Mouse (Mus musculus) midbrain, embryonic 14.5 days (tissue): ENCODE measurements at regions not wholly inside any gene's neighbourhood (a gene's known extent, or its start where the extent isn't known, plus 50 kb on each side); places are given as distances from the start of the nearest gene placed in this dataset.

Experiments
- ATAC-seq: fragments of 200-750 bp; cut with Nextera tagmentation; 2 replicates; pipeline ENCODE4 v1.8.0; 2017; ENCODE audit warnings: moderate number of reproducible peaks, moderate library complexity; ENCODE audit not compliant: low FRiP score, low TSS enrichment
- DNase-seq: peaks from one replicate; pipeline ENCODE4 v3.0.0-alpha.2; 2015
- H3K27ac ChIP-seq: fragments of 300-500 bp; sonication (generic); replicated peaks from 2 replicates; pipeline ENCODE4 v1.5.1; 2014; ENCODE audit warnings: mild to moderate bottlenecking, low read depth, low read length, moderate library complexity
- H3K27me3 ChIP-seq: fragments of 300-500 bp; sonication (generic); 2 replicates; pipeline ENCODE4 v1.6.1; 2014; ENCODE audit warnings: low read length, control low read depth, mixed read lengths; ENCODE audit not compliant: control insufficient read depth, insufficient read depth
- H3K36me3 ChIP-seq: fragments of 300-500 bp; sonication (generic); 2 replicates; pipeline ENCODE4 v1.6.1; 2014; ENCODE audit warnings: low read length, control low read depth; ENCODE audit not compliant: control insufficient read depth, insufficient read depth
- H3K4me1 ChIP-seq: fragments of 300-500 bp; sonication (generic); 2 replicates; pipeline ENCODE4 v1.6.1; 2014; ENCODE audit warnings: mild to moderate bottlenecking, antibody characterized with exemption, low read length, control low read depth; ENCODE audit not compliant: control insufficient read depth, insufficient read depth
- H3K4me2 ChIP-seq: fragments of 300-500 bp; sonication (generic); 2 replicates; pipeline ENCODE4 v1.6.1; 2014; ENCODE audit warnings: mild to moderate bottlenecking, low read length, moderate library complexity
- H3K4me3 ChIP-seq: fragments of 300-500 bp; sonication (generic); replicated peaks from 2 replicates; pipeline ENCODE4 v1.5.1; 2014; ENCODE audit warnings: low read depth, low read length
- H3K9ac ChIP-seq: fragments of 300-500 bp; sonication (generic); replicated peaks from 2 replicates; pipeline ENCODE4 v1.6.1; 2014; ENCODE audit warnings: mild to moderate bottlenecking, low read length, moderate library complexity
- H3K9me3 ChIP-seq: fragments of 300-500 bp; sonication (generic); 2 replicates; pipeline ENCODE4 v1.6.1; 2016; ENCODE audit warnings: low read length, control low read depth, mixed read lengths; ENCODE audit not compliant: control insufficient read depth
- WGBS: fragments of 180-500 bp; shearing (Covaris S2); extraction: QIAGEN DNeasy Blood & Tissue Kit; methylation state at CpG from one replicate; pipeline ENCODE4 v1.1.7; 2014; 5-methylcytosine and 5-hydroxymethylcytosine counted together

DNA sequence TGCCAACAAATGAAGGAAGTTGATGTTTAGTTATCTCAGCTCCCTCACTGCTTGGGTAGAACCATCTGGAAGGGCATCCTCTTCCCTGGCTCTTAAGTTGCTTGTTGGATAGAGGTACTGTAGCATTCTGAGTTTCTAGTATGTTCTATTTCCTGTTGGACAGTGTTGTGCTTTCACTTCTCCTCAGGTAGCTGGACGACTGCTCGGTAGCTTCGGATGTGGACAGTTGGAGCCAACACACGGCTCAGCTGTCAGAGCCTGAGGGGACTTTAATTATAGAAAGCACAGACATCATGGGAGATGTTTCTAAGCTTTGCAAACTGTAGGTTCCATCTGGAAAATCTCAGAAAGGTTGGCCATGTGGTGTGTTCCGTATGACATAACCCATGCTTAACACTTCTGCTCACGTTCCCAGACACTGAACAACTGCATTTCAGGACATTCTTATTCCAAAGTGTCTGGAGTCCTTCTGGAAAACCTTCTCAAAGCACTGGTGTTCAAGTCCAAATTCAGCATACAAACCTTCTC lies 233.8 kb upstream of the Lrtm1 start:
- H3K9ac ChIP-seq: no peak overlapping the region
- H3K4me1 ChIP-seq: no peaks in the 10 kb centered on the region
- H3K4me2 ChIP-seq: no peak overlapping the region
- H3K36me3 ChIP-seq: no peaks in the 10 kb centered on the region
- ATAC-seq (no peak), DNase-seq (no peak)
- H3K27ac ChIP-seq: no peak overlapping the region
- no peaks in the 10 kb centered on the region for H3K9me3 ChIP-seq
- no peak overlapping the region for H3K4me3 ChIP-seq
- WGBS: 90% methylated on average over 6 of the region's 6 CpGs
- no peaks in the 10 kb centered on the region for H3K27me3 ChIP-seq

DNA sequence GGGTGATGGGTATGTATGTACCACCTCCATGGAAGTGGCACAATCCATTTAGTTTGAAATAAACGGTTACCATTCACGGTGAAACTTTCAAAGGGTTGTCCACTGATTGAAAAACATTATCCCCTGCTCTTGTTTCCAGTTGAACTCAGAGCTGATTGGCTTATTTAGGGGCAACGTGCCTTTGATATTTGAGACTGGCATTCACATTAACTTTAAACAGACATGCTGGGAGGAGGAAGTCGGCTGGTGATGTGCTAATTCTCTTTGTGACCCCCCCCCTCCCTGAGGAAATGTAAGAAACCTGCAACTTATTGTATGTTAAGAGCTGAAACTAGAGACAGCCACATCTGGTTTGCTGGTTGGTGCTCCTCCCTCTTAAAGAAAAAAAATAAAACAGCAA lies 219.7 kb upstream of the Lrtm1 start:
- WGBS: 2% methylated on average over 4 of the region's 4 CpGs
- Histone ChIP-seq H3K4me1 (no peaks in the 10 kb centered on the region), H3K27ac (no peak overlapping the region), H3K9ac (no peak overlapping the region), H3K36me3 (no peaks in the 10 kb centered on the region), H3K4me2 (peak overlapping the region; percentile 20), H3K9me3 (no peaks in the 10 kb centered on the region), H3K4me3 (no peak overlapping the region), H3K27me3 (no peaks in the 10 kb centered on the region)
- DNase-seq: no peak
- no peak for ATAC-seq

- ATAC-seq: no peak
- no peaks in the 10 kb centered on the region for H3K27me3 ChIP-seq
- no peak overlapping the region for H3K4me3 ChIP-seq
- no peak overlapping the region for H3K9ac ChIP-seq
- DNase-seq: no peak
- no peaks in the 10 kb centered on the region for H3K36me3 ChIP-seq
- H3K9me3 ChIP-seq: peaks cover 4% of the 10 kb centered on the region; the same call in 1 of the 2 replicates
- no peak overlapping the region for H3K4me2 ChIP-seq
- no peak overlapping the region for H3K27ac ChIP-seq
- H3K4me1 ChIP-seq: no peaks in the 10 kb centered on the region
- 72% methylated on average over 4 of the region's 4 CpGs for WGBS
These were observed 216.3 kb upstream of the Lrtm1 start for GRCm38 (mm10) chr14:28801681-28802080.

GRCm38 (mm10) chr14:28802126-28802525 lies 215.9 kb upstream of the Lrtm1 start:
- Histone ChIP-seq H3K36me3 (no peaks in the 10 kb centered on the region), H3K4me2 (no peak overlapping the region), H3K27ac (no peak overlapping the region), H3K4me1 (no peaks in the 10 kb centered on the region), H3K9me3 (peaks cover 4% of the 10 kb centered on the region; the same call in 1 of the 2 replicates), H3K9ac (no peak overlapping the region), H3K4me3 (no peak overlapping the region), H3K27me3 (no peaks in the 10 kb centered on the region)
- WGBS: 80% methylated on average over 5 of the region's 5 CpGs
- no peak for DNase-seq
- ATAC-seq: no peak

- Histone ChIP-seq H3K4me1 (no peaks in the 10 kb centered on the region), H3K4me2 (no peak overlapping the region), H3K9ac (no peak overlapping the region), H3K9me3 (peaks cover 4% of the 10 kb centered on the region; the same call in 1 of the 2 replicates), H3K4me3 (no peak overlapping the region), H3K27me3 (no peaks in the 10 kb centered on the region), H3K27ac (no peak overlapping the region), H3K36me3 (no peaks in the 10 kb centered on the region)
- 90% methylated on average over 4 of the region's 4 CpGs for WGBS
- DNase-seq (no peak), ATAC-seq (no peak)
These were observed 209.9 kb upstream of the Lrtm1 start for GRCm38 (mm10) chr14:28808094-28808493.

DNA sequence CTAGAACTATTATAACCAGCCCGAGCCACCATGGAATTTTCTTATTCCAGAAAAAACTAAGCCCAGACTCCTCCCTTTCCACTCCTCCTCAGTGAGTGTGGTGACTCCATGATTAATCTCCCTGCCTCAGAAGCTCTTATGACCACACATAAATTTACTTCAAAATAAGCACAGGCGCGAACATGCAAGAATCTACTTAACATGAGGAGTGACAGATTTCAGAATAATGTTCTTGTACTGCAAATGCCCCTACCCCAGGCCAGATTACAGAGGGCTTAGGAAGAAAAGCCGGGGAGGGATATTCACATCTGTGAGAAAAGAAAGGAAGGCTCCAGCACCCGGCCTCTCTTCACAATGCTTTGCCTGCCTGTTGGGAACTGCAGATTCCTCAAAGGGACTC lies 208.7 kb upstream of the Lrtm1 start:
- Histone ChIP-seq H3K9ac (no peak overlapping the region), H3K4me1 (no peaks in the 10 kb centered on the region), H3K27ac (no peak overlapping the region), H3K9me3 (peaks cover 4% of the 10 kb centered on the region; the same call in 1 of the 2 replicates), H3K4me2 (no peak overlapping the region), H3K4me3 (no peak overlapping the region), H3K36me3 (no peaks in the 10 kb centered on the region), H3K27me3 (no peaks in the 10 kb centered on the region)
- WGBS: 32% methylated on average over 5 of the region's 5 CpGs
- DNase-seq: peak; percentile 29
- ATAC-seq: no peak

GRCm38 (mm10) chr14:28820970-28821369 lies 197.0 kb upstream of the Lrtm1 start:
- Histone ChIP-seq H3K4me3 (no peak overlapping the region), H3K9ac (no peak overlapping the region), H3K4me2 (no peak overlapping the region), H3K36me3 (no peaks in the 10 kb centered on the region), H3K9me3 (no peaks in the 10 kb centered on the region), H3K27me3 (no peaks in the 10 kb centered on the region), H3K27ac (no peak overlapping the region), H3K4me1 (no peaks in the 10 kb centered on the region)
- 67% methylated on average over 5 of the region's 5 CpGs for WGBS
- ATAC-seq: no peak
- DNase-seq: peak; percentile 19

- Histone ChIP-seq H3K36me3 (no peaks in the 10 kb centered on the region), H3K4me3 (no peak overlapping the region), H3K27ac (no peak overlapping the region), H3K4me1 (no peaks in the 10 kb centered on the region), H3K27me3 (no peaks in the 10 kb centered on the region), H3K4me2 (no peak overlapping the region), H3K9me3 (no peaks in the 10 kb centered on the region), H3K9ac (no peak overlapping the region)
- WGBS: 82% methylated on average over 6 of the region's 6 CpGs
- no peak for ATAC-seq
- no peak for DNase-seq
These were observed 190.8 kb upstream of the Lrtm1 start for GRCm38 (mm10) chr14:28827186-28827585.

- Histone ChIP-seq H3K4me1 (no peaks in the 10 kb centered on the region), H3K4me2 (no peak overlapping the region), H3K9me3 (no peaks in the 10 kb centered on the region), H3K4me3 (no peak overlapping the region), H3K27ac (no peak overlapping the region), H3K9ac (no peak overlapping the region), H3K27me3 (no peaks in the 10 kb centered on the region), H3K36me3 (no peaks in the 10 kb centered on the region)
- no peak for DNase-seq
- no peak for ATAC-seq
These were observed 180.9 kb upstream of the Lrtm1 start for GRCm38 (mm10) chr14:28837117-28837516.
